Mouse (Mus musculus) liver, embryonic 12.5 days (tissue): ENCODE data around the gene Exoc4. TPM values are rescaled to one million over a fixed set of nuclear protein-coding genes. Genes with fewer than 3 reads are reported as not detected.

ENCODE experiments used
- ATAC-seq: fragments of 200-750 bp; cut with Nextera tagmentation; 2 replicates; pipeline ENCODE4 v1.8.0; 2017; ENCODE audit warnings: moderate number of reproducible peaks, mild to moderate bottlenecking, moderate library complexity
- H3K27ac ChIP-seq: fragments of 300-500 bp; sonication (generic); 2 replicates; pipeline ENCODE4 v1.5.1; 2016; ENCODE audit warnings: mild to moderate bottlenecking
- H3K27me3 ChIP-seq: fragments of 300-500 bp; sonication (generic); replicated peaks from 2 replicates; pipeline ENCODE4 v1.6.1; 2016; ENCODE audit warnings: mild to moderate bottlenecking, moderate library complexity
- H3K36me3 ChIP-seq: fragments of 300-500 bp; sonication (generic); 2 replicates; pipeline ENCODE4 v1.6.1; 2016; ENCODE audit warnings: mild to moderate bottlenecking, moderate library complexity
- H3K4me1 ChIP-seq: fragments of 300-500 bp; sonication (generic); 2 replicates; pipeline ENCODE4 v1.6.1; 2016
- H3K4me2 ChIP-seq: fragments of 300-500 bp; sonication (generic); 2 replicates; pipeline ENCODE4 v1.6.1; 2016; ENCODE audit warnings: mild to moderate bottlenecking, moderate library complexity
- H3K4me3 ChIP-seq: fragments of 300-500 bp; sonication (generic); 2 replicates; pipeline ENCODE4 v1.5.1; 2016; ENCODE audit warnings: mild to moderate bottlenecking, moderate library complexity
- H3K9ac ChIP-seq: fragments of 300-500 bp; sonication (generic); 2 replicates; pipeline ENCODE4 v1.6.1; 2016; ENCODE audit warnings: mild to moderate bottlenecking, moderate library complexity
- H3K9me3 ChIP-seq: fragments of 300-500 bp; sonication (generic); replicated peaks from 2 replicates; pipeline ENCODE4 v1.6.1; 2016; ENCODE audit warnings: mild to moderate bottlenecking, moderate library complexity
- WGBS: fragments of 180-500 bp; shearing (Covaris S2); methylation state at CpG from one replicate; pipeline ENCODE4 v1.1.7; 2016; ENCODE audit not compliant: insufficient replicate concordance; 5-methylcytosine and 5-hydroxymethylcytosine counted together
- polyA plus RNA-seq: library from polyadenylated mRNA; unstranded; fragments of >200 nt; fragmentation: Nextera tagmentation; extraction: Ambion mirVana; gene quantifications from 2 replicates; pipeline ENCODE4 v1.2.1, GENCODE M21; 2016

Exoc4 gene
- polyA plus RNA-seq, 1 experiment from 2014 or later, result 17.0 TPM

DNA sequence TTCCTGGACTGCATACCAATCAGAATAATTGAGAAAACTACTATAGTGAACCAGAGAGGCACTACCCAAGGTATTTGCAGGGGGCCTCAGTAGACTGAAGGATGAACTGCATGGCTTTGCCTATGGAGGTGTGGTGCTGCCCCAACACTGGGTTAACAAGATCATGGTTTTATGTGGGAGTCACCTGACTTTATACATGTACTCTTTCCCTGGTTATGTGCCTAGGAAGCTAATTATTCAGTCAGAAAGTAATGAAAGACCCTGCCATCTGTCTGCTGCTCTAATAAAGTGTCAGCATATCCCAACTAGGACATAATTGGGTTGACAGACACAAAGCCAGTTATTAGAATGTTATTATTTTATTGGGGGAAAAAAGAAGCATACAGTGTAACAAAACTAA, 484.7 kb downstream of the Exoc4 start:
- ATAC-seq, result no peak
- Histone ChIP-seq H3K4me3 (no peak overlapping the region), H3K36me3 (no peaks in the 10 kb centered on the region), H3K27ac (no peak overlapping the region), H3K27me3 (no peaks in the 10 kb centered on the region), H3K4me1 (no peaks in the 10 kb centered on the region), H3K4me2 (no peak overlapping the region), H3K9me3 (no peaks in the 10 kb centered on the region), H3K9ac (no peak overlapping the region)

DNA sequence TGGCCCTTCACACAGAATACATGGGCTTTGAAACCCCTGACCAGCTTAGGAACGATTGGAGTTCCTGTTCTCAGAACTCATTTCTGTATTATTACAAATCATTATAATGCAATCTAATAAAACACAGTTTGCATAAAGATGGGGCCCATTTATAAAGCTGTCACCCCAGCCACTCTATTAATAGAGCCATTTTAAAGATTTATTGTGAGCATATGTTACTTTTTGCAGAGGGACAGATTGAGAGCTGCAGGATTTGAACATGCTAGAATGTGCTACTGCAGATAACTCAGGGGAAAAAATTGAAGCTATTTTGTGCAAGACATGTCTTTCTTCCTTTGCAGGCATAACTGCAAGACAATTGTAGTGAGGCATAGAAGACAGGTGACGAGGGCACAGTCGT, 485.1 kb downstream of the Exoc4 start:
- Histone ChIP-seq H3K27ac (no peak overlapping the region), H3K4me3 (no peak overlapping the region), H3K4me2 (no peak overlapping the region), H3K27me3 (no peaks in the 10 kb centered on the region), H3K9ac (no peak overlapping the region), H3K4me1 (no peaks in the 10 kb centered on the region), H3K9me3 (no peaks in the 10 kb centered on the region), H3K36me3 (no peaks in the 10 kb centered on the region)
- ATAC-seq, result no peak
- 62% methylated on average over 3 of the region's 3 CpGs for WGBS

DNA sequence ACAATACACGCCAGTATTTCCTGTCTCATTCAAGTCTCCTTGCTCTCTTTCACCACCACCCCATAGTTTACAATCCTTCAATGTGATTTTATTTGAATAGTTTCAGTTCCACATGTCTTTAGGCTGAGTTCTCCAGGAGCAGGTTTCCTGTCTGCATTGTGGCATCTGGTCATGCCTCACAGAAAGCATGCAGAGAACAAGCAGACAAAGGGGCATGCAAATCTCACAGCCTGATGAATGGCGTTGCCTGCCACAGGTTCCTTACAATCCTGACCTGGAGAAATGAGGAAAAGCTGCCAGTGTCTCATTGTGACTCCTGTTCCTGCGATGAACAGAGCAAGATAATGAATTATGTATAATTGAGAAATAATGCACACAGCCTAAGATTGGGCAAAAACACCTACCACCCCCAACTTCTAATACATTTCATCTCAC, 490.0 kb downstream of the Exoc4 start:
- H3K27me3 ChIP-seq, result no peaks in the 10 kb centered on the region
- no peaks in the 10 kb centered on the region for H3K36me3 ChIP-seq
- H3K4me2 ChIP-seq, result no peak overlapping the region
- no peak overlapping the region for H3K27ac ChIP-seq
- H3K9ac ChIP-seq, result no peak overlapping the region
- WGBS, result 55% methylated on average over 3 of the region's 3 CpGs
- no peaks in the 10 kb centered on the region for H3K4me1 ChIP-seq
- ATAC-seq, result no peak
- 0 out of 2 replicates have a peak, but pooled peaks cover 4% of the 10 kb centered on the region for H3K9me3 ChIP-seq
- no peak overlapping the region for H3K4me3 ChIP-seq

DNA sequence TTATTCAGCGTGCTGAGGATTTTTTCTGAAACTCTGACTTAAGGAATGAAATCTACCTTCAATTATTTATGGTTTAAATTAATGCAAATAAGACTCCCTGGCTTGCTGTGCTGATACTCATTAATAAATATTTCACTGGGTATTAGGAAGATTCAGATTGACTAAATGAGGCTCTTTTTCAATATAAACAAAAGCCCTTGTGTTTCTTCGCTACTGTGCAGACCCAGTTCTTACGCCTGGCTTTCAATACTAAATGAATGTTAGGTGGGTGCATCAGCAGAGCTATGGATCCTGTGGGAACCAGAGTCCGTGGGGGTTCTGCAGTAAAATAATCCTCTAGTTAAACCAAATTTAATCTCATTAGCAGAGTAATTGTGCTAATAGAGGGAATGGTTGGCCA, 490.4 kb downstream of the Exoc4 start:
- Histone ChIP-seq H3K4me1 (no peaks in the 10 kb centered on the region), H3K27ac (no peak overlapping the region), H3K9ac (no peak overlapping the region), H3K27me3 (no peaks in the 10 kb centered on the region), H3K9me3 (0 out of 2 replicates have a peak, but pooled peaks cover 4% of the 10 kb centered on the region), H3K4me2 (no peak overlapping the region), H3K36me3 (no peaks in the 10 kb centered on the region), H3K4me3 (no peak overlapping the region)
- WGBS, result 81% methylated on average over 4 of the region's 4 CpGs
- no peak for ATAC-seq

DNA sequence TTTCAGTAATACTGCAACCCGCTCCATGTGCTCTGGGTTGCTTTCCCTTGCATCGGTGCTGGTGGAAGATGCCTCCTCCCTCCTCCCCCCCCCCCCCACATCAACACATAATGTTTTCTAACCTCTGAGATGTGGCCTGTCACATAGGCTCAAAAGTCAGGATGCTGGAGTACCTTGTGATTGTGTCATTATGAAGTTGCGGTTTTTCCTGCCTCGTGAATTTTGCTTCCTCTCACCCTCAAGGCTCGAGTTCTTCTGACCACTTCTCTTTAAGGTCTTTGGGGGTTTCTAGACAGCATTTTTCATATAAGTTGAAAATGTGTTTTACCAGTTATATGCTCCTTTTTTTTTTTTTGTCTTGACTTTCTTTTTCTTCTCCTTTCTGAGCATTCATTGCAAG, 507.1 kb downstream of the Exoc4 start:
- no peak for ATAC-seq
- Histone ChIP-seq H3K27ac (no peak overlapping the region), H3K9me3 (no peaks in the 10 kb centered on the region), H3K4me2 (no peak overlapping the region), H3K36me3 (no peaks in the 10 kb centered on the region), H3K4me3 (no peak overlapping the region), H3K4me1 (no peaks in the 10 kb centered on the region), H3K27me3 (no peaks in the 10 kb centered on the region), H3K9ac (no peak overlapping the region)
- WGBS, result 61% methylated on average over 5 of the region's 5 CpGs

DNA sequence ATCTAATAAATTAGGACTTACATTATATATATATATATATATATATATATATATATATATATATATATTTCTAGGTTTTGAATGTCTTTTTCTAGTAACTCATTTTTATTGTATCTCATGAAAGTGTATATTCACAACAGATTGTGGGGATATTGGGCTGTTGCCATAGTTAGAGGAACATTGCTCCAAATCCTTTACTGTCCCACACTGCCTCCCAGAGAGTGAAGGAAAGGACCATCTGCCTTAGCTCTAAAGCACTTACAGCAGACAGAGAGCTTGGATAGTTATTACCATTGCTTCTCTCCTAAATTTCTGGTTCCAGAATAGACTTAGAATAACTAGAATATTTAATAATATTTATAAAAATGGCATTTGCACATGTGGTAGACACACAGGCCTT, 512.7 kb downstream of the Exoc4 start:
- H3K9me3 ChIP-seq, result no peaks in the 10 kb centered on the region
- no peak overlapping the region for H3K9ac ChIP-seq
- H3K4me3 ChIP-seq, result no peak overlapping the region
- no peak for ATAC-seq
- H3K27ac ChIP-seq, result no peak overlapping the region
- no peaks in the 10 kb centered on the region for H3K27me3 ChIP-seq
- H3K36me3 ChIP-seq, result no peaks in the 10 kb centered on the region
- no peak overlapping the region for H3K4me2 ChIP-seq
- H3K4me1 ChIP-seq, result no peaks in the 10 kb centered on the region

DNA sequence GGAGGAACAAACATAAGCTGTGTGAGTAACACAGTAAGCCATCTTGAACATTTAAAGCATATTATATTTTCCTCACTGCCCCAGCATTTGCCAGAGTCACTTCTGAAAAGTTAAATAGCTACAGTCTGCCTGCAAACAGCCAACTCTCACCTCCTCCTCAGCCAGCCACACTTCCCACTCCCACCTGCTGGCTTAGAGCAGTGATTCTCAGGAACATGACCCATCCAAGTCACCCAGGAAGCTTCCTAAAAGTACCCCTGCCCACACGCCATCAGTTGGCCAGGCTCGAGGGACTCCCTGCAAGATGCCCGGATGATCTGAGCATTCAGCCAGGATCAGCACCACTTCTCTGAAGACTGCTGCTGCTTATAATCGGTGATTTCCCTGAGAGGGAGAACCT, 514.4 kb downstream of the Exoc4 start:
- Histone ChIP-seq H3K9me3 (no peaks in the 10 kb centered on the region), H3K27me3 (no peaks in the 10 kb centered on the region), H3K36me3 (no peaks in the 10 kb centered on the region), H3K4me1 (no peaks in the 10 kb centered on the region), H3K4me2 (no peak overlapping the region), H3K27ac (no peak overlapping the region), H3K9ac (no peak overlapping the region), H3K4me3 (no peak overlapping the region)
- 73% methylated on average over 4 of the region's 4 CpGs for WGBS
- ATAC-seq, result no peak

DNA sequence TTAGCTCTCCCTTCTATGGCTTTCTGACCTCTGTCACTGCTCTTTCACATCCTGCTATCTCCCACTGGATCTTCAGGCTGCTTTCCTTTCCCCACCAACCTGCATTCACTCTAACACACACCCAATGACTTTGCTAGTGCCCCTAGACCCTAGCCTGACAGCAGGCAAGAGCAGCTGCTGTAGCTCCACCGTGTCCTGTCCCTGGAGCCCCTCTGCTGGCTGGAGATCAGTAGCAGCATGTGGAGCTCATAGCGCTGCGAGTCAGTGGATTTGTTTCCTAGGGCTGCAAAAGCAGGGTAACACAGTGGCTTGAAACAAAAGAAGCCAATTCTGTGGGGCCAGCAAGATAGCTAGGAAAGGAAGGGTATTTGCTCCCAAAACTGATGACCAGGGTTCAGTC, 515.1 kb downstream of the Exoc4 start:
- no peak for ATAC-seq
- 68% methylated on average over 3 of the region's 3 CpGs for WGBS

DNA sequence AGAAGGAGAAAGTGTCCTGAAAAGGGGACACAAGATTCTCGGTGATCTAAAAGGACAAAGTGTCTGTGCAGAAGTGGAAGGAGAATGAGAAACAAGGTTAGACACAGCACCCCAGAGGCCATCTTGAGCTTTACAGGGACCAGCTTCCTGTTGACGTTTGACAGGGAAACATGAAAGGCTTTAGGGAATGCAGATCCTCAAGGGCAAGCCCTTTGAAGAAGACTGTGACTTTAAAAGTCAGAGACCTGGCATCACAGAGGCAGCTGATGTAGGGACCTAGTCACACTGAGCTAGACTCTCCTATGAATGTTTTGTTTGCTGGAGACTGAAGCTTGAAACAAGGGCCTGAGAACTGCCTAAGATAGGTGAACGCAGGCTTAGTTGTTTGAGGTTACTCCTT, 520.4 kb downstream of the Exoc4 start:
- Histone ChIP-seq H3K4me3 (no peak overlapping the region), H3K4me2 (no peak overlapping the region), H3K9ac (no peak overlapping the region), H3K27ac (no peak overlapping the region), H3K27me3 (no peaks in the 10 kb centered on the region), H3K36me3 (no peaks in the 10 kb centered on the region), H3K4me1 (no peaks in the 10 kb centered on the region), H3K9me3 (no peaks in the 10 kb centered on the region)
- no peak for ATAC-seq
- 69% methylated on average over 3 of the region's 3 CpGs for WGBS

More for the DNA sequence above, 515.1 kb downstream of the Exoc4 start:
- no peaks in the 10 kb centered on the region for H3K9me3 ChIP-seq
- no peaks in the 10 kb centered on the region for H3K4me1 ChIP-seq
- H3K36me3 ChIP-seq, result no peaks in the 10 kb centered on the region
- no peaks in the 10 kb centered on the region for H3K27me3 ChIP-seq
- H3K4me3 ChIP-seq, result no peak overlapping the region
- H3K4me2 ChIP-seq, result no peak overlapping the region
- H3K27ac ChIP-seq, result no peak overlapping the region
- H3K9ac ChIP-seq, result no peak overlapping the region

DNA sequence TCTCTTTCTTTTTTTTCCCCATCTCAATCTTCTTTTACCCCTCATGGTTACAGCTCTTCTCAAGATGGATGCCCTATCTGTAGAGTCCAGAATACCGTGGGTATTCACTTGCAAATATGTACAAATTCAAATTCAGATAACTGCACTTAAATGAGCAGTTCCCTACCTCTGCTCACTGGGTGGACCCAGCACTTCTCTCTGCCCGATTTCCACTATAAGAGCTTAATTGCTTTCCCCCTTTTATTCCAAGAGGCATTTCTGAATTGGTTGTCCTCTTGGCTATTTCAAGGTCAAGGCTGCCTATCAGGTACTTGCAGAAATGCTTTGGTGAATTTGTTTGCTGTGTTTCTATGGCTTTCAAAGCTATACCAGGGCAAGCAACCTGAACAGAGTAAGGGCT, 521.1 kb downstream of the Exoc4 start:
- H3K4me3 ChIP-seq, result no peak overlapping the region
- no peak for ATAC-seq
- WGBS, result 57% methylated on average over 2 of the region's 2 CpGs
- no peaks in the 10 kb centered on the region for H3K4me1 ChIP-seq
- H3K9me3 ChIP-seq, result no peaks in the 10 kb centered on the region
- no peaks in the 10 kb centered on the region for H3K36me3 ChIP-seq
- no peaks in the 10 kb centered on the region for H3K27me3 ChIP-seq
- no peak overlapping the region for H3K9ac ChIP-seq
- no peak overlapping the region for H3K27ac ChIP-seq
- H3K4me2 ChIP-seq, result no peak overlapping the region

DNA sequence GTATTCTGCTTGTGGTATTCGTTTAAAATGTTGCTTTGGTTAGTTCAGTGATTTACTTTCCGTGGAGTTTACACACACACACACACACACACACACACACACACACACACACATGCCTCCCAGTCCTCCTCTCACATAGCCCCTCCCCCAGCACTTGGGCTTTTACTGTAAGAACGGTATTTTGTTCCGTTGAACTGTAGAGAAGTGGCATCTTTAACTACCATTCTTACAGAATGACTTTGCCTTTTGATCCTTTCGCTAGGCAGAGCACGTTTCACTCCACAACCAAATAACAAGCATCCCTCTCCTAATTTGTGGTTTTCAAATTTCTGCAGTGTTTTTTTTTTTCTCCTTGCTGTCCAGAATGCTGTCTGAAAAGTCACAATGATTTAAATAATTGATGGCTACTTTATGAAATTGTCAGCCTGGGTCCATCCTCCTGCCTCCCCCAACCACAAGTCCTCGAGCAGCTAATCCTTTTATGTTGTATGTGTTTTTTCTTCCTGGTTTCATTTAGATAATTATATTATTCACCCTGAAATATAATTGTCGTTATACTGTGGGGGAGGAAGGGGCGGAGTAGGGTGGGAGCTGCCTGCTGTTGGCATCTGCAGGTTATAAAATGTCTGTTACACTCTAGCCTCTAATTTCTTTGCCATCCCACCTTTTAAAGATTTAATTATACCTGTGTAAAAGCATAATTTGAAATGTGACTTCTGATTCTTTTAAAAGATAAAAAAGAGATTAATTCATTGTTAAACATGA, 523.8 kb downstream of the Exoc4 start:
- no peak for ATAC-seq
- no peaks in the 10 kb centered on the region for H3K27me3 ChIP-seq
- no peak overlapping the region for H3K4me3 ChIP-seq
- no peak overlapping the region for H3K27ac ChIP-seq
- H3K36me3 ChIP-seq, result no peaks in the 10 kb centered on the region
- 67% methylated on average over 9 of the region's 9 CpGs for WGBS
- no peak overlapping the region for H3K9ac ChIP-seq
- no peaks in the 10 kb centered on the region for H3K4me1 ChIP-seq
- no peak overlapping the region for H3K4me2 ChIP-seq
- no peaks in the 10 kb centered on the region for H3K9me3 ChIP-seq

DNA sequence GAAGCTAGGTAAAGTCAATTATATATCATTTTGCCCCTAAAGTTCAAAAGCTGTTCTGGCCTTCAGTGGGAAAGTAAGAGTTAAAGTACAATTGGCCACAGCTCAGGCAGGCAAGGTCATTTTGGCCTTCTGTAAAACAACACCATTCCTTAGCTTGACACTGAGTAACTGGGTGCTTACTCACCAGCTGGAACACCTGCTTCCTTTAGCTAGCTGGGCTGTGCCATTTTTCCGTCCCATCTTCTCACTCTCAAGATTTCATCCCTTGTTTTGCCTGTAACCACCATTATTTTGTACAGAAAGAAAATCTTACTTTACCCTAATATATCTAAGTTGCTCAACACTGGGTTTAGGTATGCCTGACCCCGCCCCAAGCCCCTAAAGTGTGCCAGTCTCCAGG, 543.7 kb downstream of the Exoc4 start:
- no peaks in the 10 kb centered on the region for H3K4me1 ChIP-seq
- no peak for ATAC-seq
- H3K36me3 ChIP-seq, result no peaks in the 10 kb centered on the region
- WGBS, result 56% methylated on average over 2 of the region's 2 CpGs
- no peak overlapping the region for H3K9ac ChIP-seq
- no peaks in the 10 kb centered on the region for H3K9me3 ChIP-seq
- H3K27me3 ChIP-seq, result no peaks in the 10 kb centered on the region
- no peak overlapping the region for H3K4me3 ChIP-seq
- H3K4me2 ChIP-seq, result no peak overlapping the region
- H3K27ac ChIP-seq, result no peak overlapping the region

DNA sequence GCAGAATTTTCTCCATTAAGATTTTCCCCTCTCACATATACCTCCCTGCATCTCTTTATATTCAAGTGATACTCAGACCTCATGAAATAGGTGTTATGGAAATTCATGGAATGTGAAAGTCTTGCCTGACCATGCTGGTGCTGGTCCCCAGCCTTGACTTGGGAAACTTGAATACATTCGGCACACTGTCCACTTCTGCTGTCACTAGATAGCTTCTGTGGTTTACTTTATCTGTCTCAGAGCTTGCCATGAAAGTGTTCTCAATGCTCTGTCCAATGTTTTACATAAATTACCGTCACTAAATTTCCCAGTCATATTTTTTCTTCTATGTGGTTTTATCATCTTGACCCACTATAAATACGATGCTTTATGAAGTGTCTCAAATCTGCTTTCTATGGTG, 552.4 kb downstream of the Exoc4 start:
- no peaks in the 10 kb centered on the region for H3K27me3 ChIP-seq
- H3K36me3 ChIP-seq, result no peaks in the 10 kb centered on the region
- WGBS, result 39% methylated on average over 3 of the region's 3 CpGs
- no peak overlapping the region for H3K4me2 ChIP-seq
- H3K27ac ChIP-seq, result no peak overlapping the region
- H3K9ac ChIP-seq, result no peak overlapping the region
- no peaks in the 10 kb centered on the region for H3K9me3 ChIP-seq
- no peak overlapping the region for H3K4me3 ChIP-seq
- no peak for ATAC-seq
- H3K4me1 ChIP-seq, result no peaks in the 10 kb centered on the region
